Mouse (Mus musculus): Measurements from ENCODE around the gene Atp1a4.

- TF ChIP-seq CTCF (IDR thresholded peaks at IDR 0.05; ENCODE audit: control insufficient read depth, insufficient read depth, low read length) (no peak), POLR2A (IDR thresholded peaks at IDR 0.05; ENCODE audit: borderline replicate concordance, control insufficient read depth, low read depth, low read length) (no peak)
Measured at GRCm38 (mm10) chr1:172258314-172258713, at the start of gene Atp1a4.

All from bone marrow, adult 2 months (tissue).